ENCODE assay signal across 9 mouse cellular contexts in genomic region chr1:64120811-64121515, GRCm38 (mm10). TPM values are rescaled to one million over a fixed set of nuclear protein-coding genes. Genes with fewer than 3 reads are reported as not detected.
DNase-seq lines count a peak whose midpoint lies in the region; ATAC-seq and TF ChIP-seq lines count a peak whose summit lies in the region.
"Had no signal": no experiment of that assay in that cellular context is flagged by ENCODE, and none has a peak within 500 bp of the region (broad histone marks: within the 10 kb centered on the region; RNA-seq: fewer than 3 reads in every experiment).

No protein-coding gene starts in this region.

- peak overlapping the region; percentile 66 for H3K4me2 ChIP-seq in neural tube, embryonic 11.5 days (ENCODE audit: low read depth)
- peak overlapping the region; percentile 87 for H3K4me2 ChIP-seq in liver, embryonic 15.5 days
- H3K4me2 ChIP-seq in neural tube, embryonic 15.5 days = peak overlapping the region; percentile 71

- peaks cover 7% of the 10 kb centered on the region for H3K4me1 ChIP-seq in neural tube, embryonic 11.5 days (ENCODE audit: control insufficient read depth, insufficient read depth, low read length)
- H3K4me1 ChIP-seq in embryonic fibroblast, embryonic 13.5 days (ENCODE audit: control insufficient read depth, insufficient read depth, low read length) = peaks cover 5% of the 10 kb centered on the region
- H3K4me1 ChIP-seq in liver, embryonic 15.5 days (replicated peaks) = peaks cover 28% of the 10 kb centered on the region
- peaks cover 35% of the 10 kb centered on the region for H3K4me1 ChIP-seq in neural tube, embryonic 15.5 days

- peak; percentile 94 for TF ChIP-seq POLR2A in embryonic fibroblast, embryonic 13.5 days (IDR thresholded peaks at IDR 0.05; ENCODE audit: low read depth, low read length)

- no peaks in the 10 kb centered on the region for H3K27me3 ChIP-seq in neural tube, embryonic 11.5 days (ENCODE audit: control insufficient read depth, insufficient read depth, low read length)
- H3K27me3 ChIP-seq in liver, embryonic 15.5 days = peaks cover 23% of the 10 kb centered on the region
- H3K27me3 ChIP-seq in neural tube, embryonic 15.5 days (replicated peaks) = no peaks in the 10 kb centered on the region

- peak; percentile 57 for ATAC-seq in neural tube, embryonic 11.5 days (ENCODE audit: insufficient read depth, low FRiP score, low TSS enrichment)
- ATAC-seq in liver, embryonic 15.5 days (ENCODE audit: insufficient read depth) = peak; percentile 4
- peak; percentile 68 for ATAC-seq in neural tube, embryonic 15.5 days (ENCODE audit: low FRiP score)

- intact Hi-C loops in heart, postnatal 14 days (cut with DNase I) = loop anchor here (2.0 to 10.0 kb wide), 7 partner anchors 32 to 454 kb away; partner anchors contain the start of gene Creb1

- H3K9me3 ChIP-seq in neural tube, embryonic 11.5 days (ENCODE audit: control insufficient read depth, low read length) = no peaks in the 10 kb centered on the region
- H3K9me3 ChIP-seq in liver, embryonic 15.5 days (replicated peaks) = no peaks in the 10 kb centered on the region
- H3K9me3 ChIP-seq in neural tube, embryonic 15.5 days (replicated peaks) = no peaks in the 10 kb centered on the region
- H3K9me3 ChIP-seq: G1E had no signal

- peak overlapping the region; percentile 71 for H3K9ac ChIP-seq in neural tube, embryonic 11.5 days (ENCODE audit: low read length)
- peak overlapping the region; percentile 48 for H3K9ac ChIP-seq in liver, embryonic 15.5 days
- H3K9ac ChIP-seq in neural tube, embryonic 15.5 days (replicated peaks) = peak overlapping the region; percentile 82

- 2% methylated on average over 25 of the region's 25 CpGs for WGBS in neural tube, embryonic 11.5 days
- WGBS in liver, embryonic 15.5 days (ENCODE audit: insufficient replicate concordance) = 1% methylated on average over 25 of the region's 25 CpGs
- 0% methylated on average over 25 of the region's 25 CpGs for WGBS in neural tube, embryonic 15.5 days

- peak overlapping the region; percentile 75 for H3K4me3 ChIP-seq in neural tube, embryonic 11.5 days (ENCODE audit: low read depth, low read length)
- H3K4me3 ChIP-seq in embryonic fibroblast, embryonic 13.5 days (ENCODE audit: insufficient read depth, low read length) = peak overlapping the region; percentile 68
- H3K4me3 ChIP-seq in liver, embryonic 15.5 days (replicated peaks) = peak overlapping the region; percentile 72
- H3K4me3 ChIP-seq in neural tube, embryonic 15.5 days (replicated peaks) = peak overlapping the region; percentile 73

- peak; percentile 70 for DNase-seq in neural tube, embryonic 11.5 days (ENCODE audit: low spot score)
- DNase-seq in neural tube, embryonic 10.5 days (ENCODE audit: extremely low spot score, low spot score) = no peak
- peak; percentile 49 to 57 for DNase-seq in heart, postnatal 14 days
- peak; percentile 60 to 75 for DNase-seq in layer of hippocampus, adult 18-20 months (ENCODE audit: low spot score in 2 of 2)
- peak; percentile 52 to 57 for DNase-seq in thymus, postnatal 10 days (ENCODE audit: low spot score in 2 of 2)

- no peak for TF ChIP-seq CTCF in embryonic fibroblast, embryonic 13.5 days (IDR thresholded peaks at IDR 0.05; ENCODE audit: borderline replicate concordance, insufficient read depth, low read length)

- peak overlapping the region; percentile 100 for H3K27ac ChIP-seq in neural tube, embryonic 11.5 days (ENCODE audit: low read depth, low read length)
- peak overlapping the region; percentile 90 for H3K27ac ChIP-seq in embryonic fibroblast, embryonic 13.5 days (ENCODE audit: insufficient read depth, low read length)
- H3K27ac ChIP-seq in liver, embryonic 15.5 days (replicated peaks) = peak overlapping the region; percentile 83
- peak overlapping the region; percentile 100 for H3K27ac ChIP-seq in neural tube, embryonic 15.5 days (replicated peaks)

- H3K36me3 ChIP-seq in neural tube, embryonic 11.5 days (ENCODE audit: control insufficient read depth, insufficient read depth, low read length) = no peaks in the 10 kb centered on the region
- H3K36me3 ChIP-seq in liver, embryonic 15.5 days (replicated peaks) = no peaks in the 10 kb centered on the region
- no peaks in the 10 kb centered on the region for H3K36me3 ChIP-seq in neural tube, embryonic 15.5 days
- H3K36me3 ChIP-seq: G1E had no signal

RNA-seq across cellular contexts. Expression of gene Klf7, which starts 1.1 kb away (rescaled TPM):
- polyA plus RNA-seq in neural tube, embryonic 11.5 days (2014; fragmentation: Nextera tagmentation; extraction: Ambion mirVana) = 31.6 and 35.5 TPM in 2 replicates
- polyA plus RNA-seq in embryonic fibroblast, embryonic 13.5 days (2011; ENCODE audit: insufficient read length, low read depth, missing spikeins) = 34.3 and 44.7 TPM in 2 replicates
- 10 to 100 TPM; 22.1 to 22.6 TPM for total RNA-seq in heart, postnatal 14 days (2021)
- total RNA-seq in layer of hippocampus, adult 18-20 months (2021) = 10 to 100 TPM; 23.6 to 25.4 TPM
- polyA plus RNA-seq in liver, embryonic 15.5 days (2015; fragmentation: Nextera tagmentation; extraction: Ambion mirVana) = 6.2 TPM in 2 replicates
- polyA plus RNA-seq in neural tube, embryonic 15.5 days (2015; fragmentation: Nextera tagmentation; extraction: Ambion mirVana) = 69.6 and 82.2 TPM in 2 replicates
- polyA plus RNA-seq: G1E had no signal

Comparison
In these comparisons a context has a peak if more than half of its experiments do, and no peak if none do; other contexts are left out.
1. ATAC-seq: peak in every context shown above with its lines; median percentile 68 in neural tube, embryonic 15.5 days; 57 in neural tube, embryonic 11.5 days; 4 in liver, embryonic 15.5 days.